Mouse (Mus musculus) brain, embryonic 14.5 days (tissue): ENCODE data around the gene Pten. TPM values are rescaled to one million over a fixed set of nuclear protein-coding genes. Genes with fewer than 3 reads are reported as not detected.
A peak's percentile ranks its signal among the peaks of the same experiment; 100 is the strongest.

ENCODE experiments used
- DNase-seq: peaks from one replicate; pipeline ENCODE4 v3.0.0-alpha.2; 2011; ENCODE audit warnings: low read depth
- CTCF ChIP-seq: fragments of 200-500 bp; IDR thresholded peaks from 2 replicates; pipeline ENCODE4 v1.5.1; 2012; ENCODE audit warnings: inconsistent platforms, mild to moderate bottlenecking, moderate library complexity, borderline replicate concordance; ENCODE audit not compliant: insufficient read depth, insufficient read length; ENCODE audit errors: extremely low read depth
- POLR2A ChIP-seq: fragments of 200-500 bp; IDR thresholded peaks from 2 replicates; pipeline ENCODE4 v1.6.1; 2012; ENCODE audit warnings: mild to moderate bottlenecking, inconsistent platforms, borderline replicate concordance; ENCODE audit not compliant: poor library complexity, insufficient read depth, insufficient read length, severe bottlenecking; ENCODE audit errors: extremely low read depth
- polyA plus RNA-seq: library from polyadenylated mRNA; depleted of rRNA; stranded (reverse); fragments of >200 nt; gene quantifications from 2 replicates; pipeline ENCODE4 v1.2.3, GENCODE M21; 2012; rRNA removed

Pten gene
- polyA plus RNA-seq, 1 experiment = 40.3 TPM

DNA sequence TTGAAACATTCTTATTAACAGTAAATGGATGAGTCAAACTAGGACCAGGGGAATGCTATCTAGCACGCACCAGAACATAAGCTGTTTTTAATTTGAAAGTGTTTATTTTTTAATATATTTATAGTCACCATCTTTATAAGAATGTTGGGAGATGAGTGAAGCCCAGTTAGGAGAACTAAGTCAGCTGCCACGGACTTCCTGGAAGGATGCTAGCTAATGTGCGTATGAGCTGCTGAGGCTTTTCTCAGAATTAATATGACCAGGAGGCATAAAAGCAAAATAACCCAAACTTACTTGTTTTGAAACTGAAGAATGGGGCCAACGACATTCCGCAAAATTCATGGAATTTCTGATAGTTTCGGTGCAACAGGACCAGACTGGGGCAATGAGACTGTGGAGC is 83.2 kb downstream of the Pten start:
- TF ChIP-seq POLR2A (no peak), CTCF (no peak)
- DNase-seq = no peak

DNA sequence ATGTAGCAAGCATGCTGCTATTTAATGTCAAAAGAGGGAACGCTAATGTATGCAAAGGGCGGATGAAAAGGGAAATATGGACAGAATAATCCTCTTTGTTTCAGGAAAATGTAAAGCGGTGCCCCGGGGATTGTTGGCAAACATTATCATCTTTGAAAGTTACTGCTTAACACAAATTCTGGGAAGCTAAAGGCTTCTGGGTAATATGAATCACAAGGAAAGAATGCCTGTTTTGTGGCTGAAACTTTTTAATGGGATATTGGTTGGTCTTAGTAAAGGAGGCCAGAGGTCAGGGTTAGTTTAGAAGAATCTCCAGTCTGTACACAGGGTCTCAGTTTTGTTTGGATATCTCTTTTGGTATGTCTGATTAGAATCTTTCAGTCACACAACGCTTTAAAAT is 87.2 kb downstream of the Pten start:
- DNase-seq = no peak
- TF ChIP-seq POLR2A (no peak), CTCF (no peak)

DNA sequence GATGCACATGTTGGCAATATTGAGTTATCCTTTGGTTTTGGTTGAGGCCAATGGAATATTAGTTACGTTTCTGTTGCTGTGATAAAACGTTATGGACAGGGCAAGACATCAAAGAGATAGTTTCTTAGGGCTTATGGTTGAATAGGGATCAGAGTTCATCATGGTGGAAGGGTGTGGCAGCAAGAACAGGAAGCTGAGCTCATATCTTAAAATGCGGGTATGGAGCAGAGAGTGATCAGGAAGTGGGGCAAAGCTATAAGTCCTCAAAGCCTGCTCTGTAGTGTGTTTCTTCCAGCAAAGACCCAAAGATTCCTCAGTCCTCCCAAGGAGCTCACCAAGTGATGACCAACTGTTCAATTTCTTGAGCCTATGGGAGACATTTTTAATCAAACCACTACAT is 90.7 kb downstream of the Pten start:
- no peak for DNase-seq
- TF ChIP-seq POLR2A = no peak
- TF ChIP-seq CTCF = no peak

DNA sequence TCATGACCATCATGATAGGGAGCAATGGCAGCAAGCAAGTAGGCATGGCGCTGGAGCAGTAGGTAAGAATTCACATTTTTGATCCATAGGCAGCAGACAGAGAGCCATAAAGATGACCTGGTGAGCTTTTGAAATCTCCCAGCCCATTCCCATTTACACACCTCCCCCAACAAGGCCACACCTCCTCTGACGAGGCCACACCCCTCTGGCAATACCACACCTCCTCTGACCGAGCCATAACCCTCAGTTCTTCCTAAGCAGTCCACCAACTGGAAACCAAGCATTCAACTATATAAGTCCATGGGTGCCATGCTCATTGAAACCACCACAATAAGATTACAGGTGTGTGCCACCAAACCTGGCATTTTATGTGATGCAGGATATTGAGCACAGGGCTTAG is 95.0 kb downstream of the Pten start:
- no peak for DNase-seq
- TF ChIP-seq POLR2A (no peak), CTCF (no peak)

GRCm38 (mm10) chr19:32861675-32862575 is 104.6 kb downstream of the Pten start:
- TF ChIP-seq POLR2A (no peak), CTCF (no peak)
- no peak for DNase-seq

- DNase-seq = peak; percentile 31
- TF ChIP-seq POLR2A (no peak), CTCF (no peak)
These were observed 109.5 kb downstream of the Pten start for GRCm38 (mm10) chr19:32866765-32867164.

- DNase-seq = peak; percentile 64
These were observed 110.0 kb downstream of the Pten start for GRCm38 (mm10) chr19:32867181-32867897.

GRCm38 (mm10) chr19:32868560-32868959 is 111.3 kb downstream of the Pten start:
- no peak for DNase-seq
- no peak for TF ChIP-seq POLR2A
- TF ChIP-seq CTCF = no peak

More at GRCm38 (mm10) chr19:32867181-32867897, 110.0 kb downstream of the Pten start:
- TF ChIP-seq CTCF (no peak), POLR2A (no peak)

GRCm38 (mm10) chr19:32869053-32869680 is 111.9 kb downstream of the Pten start:
- no peak for DNase-seq
- no peak for TF ChIP-seq POLR2A
- no peak for TF ChIP-seq CTCF

- peak; percentile 67 for DNase-seq
- TF ChIP-seq CTCF (no peak), POLR2A (no peak)
These were observed 116.8 kb downstream of the Pten start for GRCm38 (mm10) chr19:32873904-32874637.

Other genes with a start within 250 kb of the Pten start
- 0.59 and 1.5 TPM in 2 replicates for gene Papss2, start 161.7 kb upstream of the Pten start, polyA plus RNA-seq
- 65.5 and 74.5 TPM in 2 replicates for gene Atad1, start 17.7 kb upstream of the Pten start, polyA plus RNA-seq